Mouse (Mus musculus): ENCODE data around the gene Bmpr2.

DNA sequence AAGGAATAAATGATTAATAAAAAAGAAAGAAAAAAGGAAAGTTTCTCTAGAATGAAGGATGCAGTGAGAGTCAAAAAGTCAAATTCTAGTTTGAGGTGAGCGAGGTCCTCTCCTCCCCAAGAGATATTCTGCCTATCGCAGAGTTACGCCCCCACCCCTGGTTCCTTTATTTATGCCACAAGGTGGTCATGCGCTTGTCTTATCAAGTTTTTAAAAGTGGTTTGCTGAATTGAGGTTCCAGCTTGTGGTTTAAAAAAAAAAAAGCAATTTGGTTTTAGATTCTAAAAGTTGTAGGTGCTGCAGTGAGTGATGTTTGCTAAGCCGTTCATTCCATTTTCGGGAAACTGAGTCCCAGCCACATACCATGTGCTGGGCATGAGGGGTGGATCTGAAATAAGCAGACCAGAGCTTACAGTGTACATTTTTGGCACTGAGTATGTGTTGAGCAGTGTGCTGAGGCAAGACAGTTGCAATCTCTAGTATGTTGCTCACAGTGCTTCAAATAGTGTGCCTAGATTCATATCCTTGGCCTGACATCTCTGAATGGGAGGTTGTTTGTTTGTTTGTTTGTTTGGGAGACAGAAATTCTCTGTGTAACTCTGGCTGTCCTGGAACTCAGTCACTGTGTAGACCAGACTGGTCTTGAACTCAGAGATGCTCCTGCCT lies 141.6 kb downstream of the Bmpr2 start:
- TF ChIP-seq CTCF (IDR thresholded peaks at IDR 0.05; ENCODE audit: extremely low read depth, insufficient read length, insufficient replicate concordance, low read depth, low read length) (no peak), POLR2A (IDR thresholded peaks at IDR 0.05; ENCODE audit: low read depth, low read length) (no peak)
